11 mouse cellular contexts compared by ENCODE assay signal in genomic region chr7:110876965-110877364, GRCm38 (mm10). TPM values are rescaled to one million over a fixed set of nuclear protein-coding genes. Genes with fewer than 3 reads are reported as not detected.
DNase-seq lines count a peak whose midpoint lies in the region; ATAC-seq and TF ChIP-seq lines count a peak whose summit lies in the region.
"Had no signal": no experiment of that assay in that cellular context is flagged by ENCODE, and none has a peak within 500 bp of the region (broad histone marks: within the 10 kb centered on the region; RNA-seq: fewer than 3 reads in every experiment).

No protein-coding gene starts in this region.

- no peaks in the 10 kb centered on the region for H3K4me1 ChIP-seq in kidney, postnatal 0 days (replicated peaks; ENCODE audit: insufficient read depth, low read length)
- peaks cover 6% of the 10 kb centered on the region for H3K4me1 ChIP-seq in liver, embryonic 16.5 days (ENCODE audit: control insufficient read depth, low read depth, low read length)
- H3K4me1 ChIP-seq: embryonic facial prominence, embryonic 12.5 days had no signal

- 67% methylated on average over 4 of the region's 4 CpGs for WGBS in kidney, postnatal 0 days
- 24% methylated on average over 4 of the region's 4 CpGs for WGBS in liver, embryonic 16.5 days (ENCODE audit: insufficient replicate concordance)

- ATAC-seq in kidney, postnatal 0 days (replicated peaks; ENCODE audit: low FRiP score, low read depth): no peak
- peak; percentile 34; the same call in 1 of the 2 replicates for ATAC-seq in liver, embryonic 16.5 days (ENCODE audit: low read depth)
- ATAC-seq: forebrain, embryonic 16.5 days; intestine, embryonic 16.5 days had no signal

- no peak overlapping the region for H3K4me3 ChIP-seq in kidney, postnatal 0 days (replicated peaks; ENCODE audit: low read depth, low read length)
- no peak overlapping the region for H3K4me3 ChIP-seq in liver, embryonic 16.5 days (ENCODE audit: low read depth, low read length)
- H3K4me3 ChIP-seq: embryonic facial prominence, embryonic 12.5 days had no signal

- H3K9me3 ChIP-seq in kidney, postnatal 0 days (replicated peaks; ENCODE audit: low read length): no peaks in the 10 kb centered on the region
- no peaks in the 10 kb centered on the region for H3K9me3 ChIP-seq in liver, embryonic 16.5 days (replicated peaks; ENCODE audit: control insufficient read depth, low read length)
- H3K9me3 ChIP-seq: embryonic facial prominence, embryonic 12.5 days had no signal

- no peaks in the 10 kb centered on the region for H3K27me3 ChIP-seq in kidney, postnatal 0 days (ENCODE audit: insufficient read depth, low read length)
- no peaks in the 10 kb centered on the region for H3K27me3 ChIP-seq in liver, embryonic 16.5 days (ENCODE audit: control insufficient read depth, insufficient read depth, low read depth, low read length)
- H3K27me3 ChIP-seq: embryonic facial prominence, embryonic 12.5 days had no signal

- DNase-seq in kidney, adult 11 months: peak; percentile 13
- DNase-seq in kidney, adult 18-20 months: no peak
- DNase-seq in kidney, postnatal 0 days (ENCODE audit: low spot score): peak; percentile 63
- no peak for DNase-seq in right cerebral cortex, adult 2 months (ENCODE audit: low spot score in 2 of 2)
- DNase-seq in right cerebral cortex, postnatal 14 days: no peak
- no peak for DNase-seq in thymus, postnatal 25 days

- no peak overlapping the region for H3K9ac ChIP-seq in kidney, postnatal 0 days (ENCODE audit: low read depth, low read length)
- no peak overlapping the region for H3K9ac ChIP-seq in liver, embryonic 16.5 days (ENCODE audit: low read depth, low read length)
- H3K9ac ChIP-seq: embryonic facial prominence, embryonic 12.5 days had no signal

- TF ChIP-seq CTCF in kidney, postnatal 0 days (IDR thresholded peaks at IDR 0.05; ENCODE audit: low read depth): no peak

- H3K27ac ChIP-seq in kidney, postnatal 0 days: 0 out of 2 replicates have a peak overlapping the region, but pooled peaks have one; percentile 15
- peak overlapping the region; percentile 6; the same call in 1 of the 2 replicates for H3K27ac ChIP-seq in liver, embryonic 16.5 days (ENCODE audit: low read length)
- H3K27ac ChIP-seq: embryonic facial prominence, embryonic 12.5 days had no signal

- H3K4me2 ChIP-seq in kidney, postnatal 0 days (ENCODE audit: low read length): no peak overlapping the region
- no peak overlapping the region for H3K4me2 ChIP-seq in liver, embryonic 16.5 days (ENCODE audit: low read depth, low read length)
- H3K4me2 ChIP-seq: embryonic facial prominence, embryonic 12.5 days; midbrain, embryonic 11.5 days had no signal

- H3K36me3 ChIP-seq in kidney, postnatal 0 days (ENCODE audit: insufficient read depth, low read length): no peaks in the 10 kb centered on the region
- H3K36me3 ChIP-seq in liver, embryonic 16.5 days (ENCODE audit: control insufficient read depth, insufficient read depth): no peaks in the 10 kb centered on the region
- H3K36me3 ChIP-seq: embryonic facial prominence, embryonic 12.5 days had no signal

RNA-seq across cellular contexts. Expression of gene Lyve1, which starts 13.9 kb away (rescaled TPM):
- 3.9 and 4.3 TPM in 2 replicates for polyA plus RNA-seq in kidney, postnatal 0 days (2015; fragmentation: Nextera tagmentation; extraction: Ambion mirVana)
- 24.3 and 26.4 TPM in 2 replicates for polyA plus RNA-seq in liver, embryonic 16.5 days (2015; fragmentation: Nextera tagmentation; extraction: Ambion mirVana)

RNA-seq across cellular contexts. Expression of gene Rnf141, which starts 32.7 kb away (rescaled TPM):
- polyA plus RNA-seq in kidney, postnatal 0 days (2015; fragmentation: Nextera tagmentation; extraction: Ambion mirVana): 17.7 and 20.1 TPM in 2 replicates
- polyA plus RNA-seq in liver, embryonic 16.5 days (2015; fragmentation: Nextera tagmentation; extraction: Ambion mirVana): 29.0 and 30.7 TPM in 2 replicates

Comparison
In these comparisons a context has a peak if more than half of its experiments do, and no peak if none do; other contexts are left out.
1. DNase-seq: peak in kidney, adult 11 months (single experiment) and kidney, postnatal 0 days (single experiment); none in kidney, adult 18-20 months (single experiment), right cerebral cortex, adult 2 months (0 of 2), right cerebral cortex, postnatal 14 days (single experiment) and thymus, postnatal 25 days (single experiment).